Mouse (Mus musculus): ENCODE results near the gene Grk5. TPM values are rescaled to one million over a fixed set of nuclear protein-coding genes. Genes with fewer than 3 reads are reported as not detected.

Grk5 gene
- polyA plus RNA-seq, 1 experiment from 2014 or later = 1.9 TPM

DNA sequence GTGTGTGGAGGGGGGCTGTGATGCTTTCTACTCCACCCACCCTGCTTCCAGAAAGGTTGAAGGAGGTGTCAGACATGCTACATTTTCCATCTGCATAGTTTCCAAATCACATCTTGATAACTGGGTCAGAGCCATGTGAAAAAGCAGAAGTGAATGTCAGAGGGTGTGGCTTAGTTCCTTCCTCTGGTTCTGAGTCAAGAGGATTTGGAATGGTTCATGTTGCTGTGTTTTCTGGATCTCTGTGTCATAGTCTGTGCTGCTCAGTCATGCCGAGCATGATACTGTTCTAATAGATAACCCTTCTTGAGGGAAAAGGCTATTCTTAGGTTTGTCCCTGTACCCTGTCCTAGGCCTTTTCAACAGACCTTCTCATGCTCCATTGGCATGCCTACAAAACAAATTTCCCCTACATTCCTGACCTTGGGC lies 50.4 kb downstream of the Grk5 start:
- Histone ChIP-seq H3K4me1 (ENCODE audit: control insufficient read depth, insufficient read depth, low read depth, low read length) (no peaks in the 10 kb centered on the region; the same call in 1 of the 2 replicates), H3K9ac (ENCODE audit: low read depth, low read length) (no peak overlapping the region), H3K9me3 (ENCODE audit: control insufficient read depth, low read length) (peaks cover 3% of the 10 kb centered on the region; the same call in 1 of the 2 replicates), H3K36me3 (ENCODE audit: control insufficient read depth, insufficient read depth, low read length) (no peaks in the 10 kb centered on the region), H3K27ac (ENCODE audit: low read depth, low read length) (no peak overlapping the region), H3K27me3 (replicated peaks; ENCODE audit: control insufficient read depth, insufficient read depth, low read length) (no peaks in the 10 kb centered on the region), H3K4me2 (ENCODE audit: low read length) (no peak overlapping the region), H3K4me3 (ENCODE audit: low read length) (no peak overlapping the region)
- WGBS = 61% methylated on average over 1 of the region's 1 CpGs
- ATAC-seq = no peak

- no peaks in the 10 kb centered on the region; the same call in 1 of the 2 replicates for H3K4me1 ChIP-seq (ENCODE audit: control insufficient read depth, insufficient read depth, low read depth, low read length)
- H3K4me2 ChIP-seq (ENCODE audit: low read length) = no peak overlapping the region
- H3K36me3 ChIP-seq (ENCODE audit: control insufficient read depth, insufficient read depth, low read length) = no peaks in the 10 kb centered on the region
- ATAC-seq = no peak
- H3K9me3 ChIP-seq (ENCODE audit: control insufficient read depth, low read length) = peaks cover 3% of the 10 kb centered on the region; the same call in 1 of the 2 replicates
- no peak overlapping the region for H3K4me3 ChIP-seq (ENCODE audit: low read length)
- no peak overlapping the region for H3K9ac ChIP-seq (ENCODE audit: low read depth, low read length)
- no peak overlapping the region for H3K27ac ChIP-seq (ENCODE audit: low read depth, low read length)
- no peaks in the 10 kb centered on the region for H3K27me3 ChIP-seq (replicated peaks; ENCODE audit: control insufficient read depth, insufficient read depth, low read length)
- WGBS = 92% methylated on average over 1 of the region's 1 CpGs
Observed at GRCm38 (mm10) chr19:60940866-60941265, 51.3 kb downstream of the Grk5 start.

DNA sequence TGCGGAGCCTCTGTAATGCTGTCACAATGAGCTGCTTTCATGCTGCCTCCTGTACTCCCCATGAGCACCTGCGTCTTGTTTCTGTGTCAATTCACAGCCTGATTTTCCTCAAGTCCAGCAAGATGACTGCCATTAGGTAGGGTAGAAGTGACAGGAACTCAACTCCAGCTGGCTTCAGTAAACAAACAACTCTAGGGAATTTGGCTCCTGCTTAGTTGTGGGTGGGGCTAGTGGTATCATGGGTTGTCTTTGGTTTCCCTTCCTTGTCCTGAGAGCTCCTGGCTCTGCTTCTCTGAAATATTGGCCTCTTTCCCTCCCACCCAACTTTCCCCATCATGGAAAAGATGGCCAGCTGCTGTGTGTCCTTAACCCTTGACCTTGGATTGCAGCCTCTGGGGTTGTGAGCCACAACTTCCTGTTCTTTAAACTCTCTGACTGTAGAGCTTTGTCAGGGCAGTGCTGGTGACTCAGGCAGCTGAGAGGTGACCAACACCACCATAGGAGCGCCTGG lies 56.3 kb downstream of the Grk5 start:
- no peak overlapping the region for H3K9ac ChIP-seq (ENCODE audit: low read depth, low read length)
- no peaks in the 10 kb centered on the region for H3K27me3 ChIP-seq (replicated peaks; ENCODE audit: control insufficient read depth, insufficient read depth, low read length)
- H3K4me1 ChIP-seq (ENCODE audit: control insufficient read depth, insufficient read depth, low read depth, low read length) = no peaks in the 10 kb centered on the region
- no peaks in the 10 kb centered on the region for H3K36me3 ChIP-seq (ENCODE audit: control insufficient read depth, insufficient read depth, low read length)
- H3K4me3 ChIP-seq (ENCODE audit: low read length) = no peak overlapping the region
- 43% methylated on average over 3 of the region's 3 CpGs for WGBS
- H3K4me2 ChIP-seq (ENCODE audit: low read length) = no peak overlapping the region
- H3K27ac ChIP-seq (ENCODE audit: low read depth, low read length) = no peak overlapping the region; the same call in 1 of the 2 replicates
- no peaks in the 10 kb centered on the region for H3K9me3 ChIP-seq (ENCODE audit: control insufficient read depth, low read length)
- ATAC-seq = no peak

DNA sequence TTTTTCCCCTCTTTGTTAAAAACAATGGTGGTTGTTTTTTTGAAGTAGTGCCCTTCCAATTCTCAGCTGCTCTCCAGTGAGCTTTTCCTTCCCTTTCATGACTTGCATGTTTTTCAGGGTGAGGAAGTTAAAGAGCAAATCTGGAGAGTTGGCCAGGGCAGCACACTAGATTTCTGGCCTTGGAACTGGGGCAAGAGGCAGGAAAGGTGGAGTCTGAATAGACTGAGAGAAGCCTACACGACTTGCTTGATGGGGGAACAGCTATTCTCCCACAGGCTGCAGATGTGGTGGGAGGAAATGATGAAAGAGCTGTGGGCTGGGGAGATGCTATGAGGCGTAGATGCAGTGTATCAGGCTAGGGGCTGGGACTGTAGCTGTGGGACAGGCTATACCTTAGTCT lies 57.1 kb downstream of the Grk5 start:
- H3K9ac ChIP-seq (ENCODE audit: low read depth, low read length) = no peak overlapping the region
- WGBS = 54% methylated on average over 2 of the region's 2 CpGs

GRCm38 (mm10) chr19:60948996-60949395 lies 59.4 kb downstream of the Grk5 start:
- no peak for ATAC-seq
- Histone ChIP-seq H3K36me3 (ENCODE audit: control insufficient read depth, insufficient read depth, low read length) (no peaks in the 10 kb centered on the region), H3K27ac (ENCODE audit: low read depth, low read length) (no peak overlapping the region), H3K4me2 (ENCODE audit: low read length) (no peak overlapping the region), H3K4me3 (ENCODE audit: low read length) (no peak overlapping the region), H3K9me3 (ENCODE audit: control insufficient read depth, low read length) (no peaks in the 10 kb centered on the region), H3K27me3 (replicated peaks; ENCODE audit: control insufficient read depth, insufficient read depth, low read length) (no peaks in the 10 kb centered on the region), H3K4me1 (ENCODE audit: control insufficient read depth, insufficient read depth, low read depth, low read length) (no peaks in the 10 kb centered on the region), H3K9ac (ENCODE audit: low read depth, low read length) (no peak overlapping the region)
- 43% methylated on average over 1 of the region's 1 CpGs for WGBS

More for the DNA sequence above, 57.1 kb downstream of the Grk5 start:
- H3K27me3 ChIP-seq (replicated peaks; ENCODE audit: control insufficient read depth, insufficient read depth, low read length) = no peaks in the 10 kb centered on the region
- H3K36me3 ChIP-seq (ENCODE audit: control insufficient read depth, insufficient read depth, low read length) = no peaks in the 10 kb centered on the region
- H3K4me3 ChIP-seq (ENCODE audit: low read length) = no peak overlapping the region
- H3K27ac ChIP-seq (ENCODE audit: low read depth, low read length) = no peak overlapping the region; the same call in 1 of the 2 replicates
- no peaks in the 10 kb centered on the region for H3K4me1 ChIP-seq (ENCODE audit: control insufficient read depth, insufficient read depth, low read depth, low read length)
- no peak for ATAC-seq
- H3K9me3 ChIP-seq (ENCODE audit: control insufficient read depth, low read length) = no peaks in the 10 kb centered on the region
- no peak overlapping the region for H3K4me2 ChIP-seq (ENCODE audit: low read length)

- Histone ChIP-seq H3K4me1 (ENCODE audit: control insufficient read depth, insufficient read depth, low read depth, low read length) (no peaks in the 10 kb centered on the region), H3K4me2 (ENCODE audit: low read length) (no peak overlapping the region), H3K4me3 (ENCODE audit: low read length) (no peak overlapping the region), H3K27me3 (replicated peaks; ENCODE audit: control insufficient read depth, insufficient read depth, low read length) (no peaks in the 10 kb centered on the region), H3K27ac (ENCODE audit: low read depth, low read length) (no peak overlapping the region), H3K9me3 (ENCODE audit: control insufficient read depth, low read length) (no peaks in the 10 kb centered on the region), H3K9ac (ENCODE audit: low read depth, low read length) (no peak overlapping the region), H3K36me3 (ENCODE audit: control insufficient read depth, insufficient read depth, low read length) (no peaks in the 10 kb centered on the region)
- no peak for ATAC-seq
- 88% methylated on average over 7 of the region's 7 CpGs for WGBS
Observed at GRCm38 (mm10) chr19:60950056-60950869, 60.7 kb downstream of the Grk5 start.

GRCm38 (mm10) chr19:60955131-60955530 lies 65.6 kb downstream of the Grk5 start:
- Histone ChIP-seq H3K36me3 (ENCODE audit: control insufficient read depth, insufficient read depth, low read length) (no peaks in the 10 kb centered on the region), H3K9ac (ENCODE audit: low read depth, low read length) (no peak overlapping the region), H3K27ac (ENCODE audit: low read depth, low read length) (no peak overlapping the region), H3K9me3 (ENCODE audit: control insufficient read depth, low read length) (no peaks in the 10 kb centered on the region), H3K4me1 (ENCODE audit: control insufficient read depth, insufficient read depth, low read depth, low read length) (no peaks in the 10 kb centered on the region), H3K27me3 (replicated peaks; ENCODE audit: control insufficient read depth, insufficient read depth, low read length) (no peaks in the 10 kb centered on the region), H3K4me3 (ENCODE audit: low read length) (no peak overlapping the region), H3K4me2 (ENCODE audit: low read length) (no peak overlapping the region)
- 85% methylated on average over 2 of the region's 2 CpGs for WGBS
- ATAC-seq = no peak

- no peak overlapping the region for H3K4me3 ChIP-seq (ENCODE audit: low read length)
- no peak overlapping the region for H3K27ac ChIP-seq (ENCODE audit: low read depth, low read length)
- H3K27me3 ChIP-seq (replicated peaks; ENCODE audit: control insufficient read depth, insufficient read depth, low read length) = no peaks in the 10 kb centered on the region
- H3K4me1 ChIP-seq (ENCODE audit: control insufficient read depth, insufficient read depth, low read depth, low read length) = no peaks in the 10 kb centered on the region
- H3K9ac ChIP-seq (ENCODE audit: low read depth, low read length) = no peak overlapping the region
- 95% methylated on average over 1 of the region's 1 CpGs for WGBS
- H3K4me2 ChIP-seq (ENCODE audit: low read length) = no peak overlapping the region
- no peaks in the 10 kb centered on the region for H3K9me3 ChIP-seq (ENCODE audit: control insufficient read depth, low read length)
- ATAC-seq = no peak
- no peaks in the 10 kb centered on the region for H3K36me3 ChIP-seq (ENCODE audit: control insufficient read depth, insufficient read depth, low read length)
Observed at GRCm38 (mm10) chr19:60955712-60956111, 66.2 kb downstream of the Grk5 start.

DNA sequence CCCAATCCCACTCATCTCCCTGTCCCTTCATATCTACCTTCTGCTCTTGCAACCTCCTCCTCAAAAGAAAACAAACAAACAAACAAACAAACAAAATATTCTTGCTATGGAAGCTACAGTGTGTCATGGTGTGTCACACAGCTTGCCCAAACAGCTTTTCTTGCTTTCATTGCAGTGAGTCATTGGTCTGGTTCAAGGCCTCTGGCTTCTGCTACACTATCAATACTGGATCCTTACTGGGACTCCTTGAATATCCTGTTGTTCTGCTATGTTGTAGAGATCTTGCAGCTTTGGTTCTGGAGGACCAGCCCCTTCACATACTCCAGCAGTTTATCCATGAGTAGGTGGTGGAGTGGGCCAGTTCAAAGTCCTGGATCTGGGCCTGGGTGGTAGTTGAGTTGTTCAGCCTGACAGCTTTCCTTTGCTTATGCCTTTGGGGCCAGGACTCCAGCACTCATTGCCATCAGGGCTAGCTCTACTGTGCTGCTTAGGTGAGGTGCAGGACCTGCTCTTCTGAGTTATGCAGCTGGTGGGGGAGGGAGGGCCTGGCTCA lies 66.7 kb downstream of the Grk5 start:
- H3K4me3 ChIP-seq (ENCODE audit: low read length) = no peak overlapping the region
- no peak for ATAC-seq
- no peak overlapping the region for H3K27ac ChIP-seq (ENCODE audit: low read depth, low read length)
- no peak overlapping the region for H3K9ac ChIP-seq (ENCODE audit: low read depth, low read length)
- no peaks in the 10 kb centered on the region for H3K36me3 ChIP-seq (ENCODE audit: control insufficient read depth, insufficient read depth, low read length)
- no peaks in the 10 kb centered on the region for H3K4me1 ChIP-seq (ENCODE audit: control insufficient read depth, insufficient read depth, low read depth, low read length)
- no peak overlapping the region for H3K4me2 ChIP-seq (ENCODE audit: low read length)
- H3K9me3 ChIP-seq (ENCODE audit: control insufficient read depth, low read length) = no peaks in the 10 kb centered on the region
- H3K27me3 ChIP-seq (replicated peaks; ENCODE audit: control insufficient read depth, insufficient read depth, low read length) = no peaks in the 10 kb centered on the region

Measured in hindbrain, embryonic 16.5 days (tissue).